Mouse (Mus musculus) heart, adult 2 months (tissue): ENCODE results near the gene Ston1. TPM values are rescaled to one million over a fixed set of nuclear protein-coding genes. Genes with fewer than 3 reads are reported as not detected.

Experiments
- DNase-seq, 2 experiments: peaks; one replicate each; pipeline ENCODE4 v3.0.0; 2021
- H3K27ac ChIP-seq: fragments of 200-600 bp; 2 replicates; pipeline ENCODE4 v1.8.1; 2022
- H3K27me3 ChIP-seq: fragments of 200-500 bp; 2 replicates; pipeline ENCODE4 v1.6.1; 2012; ENCODE audit warnings: mild to moderate bottlenecking, low read length, inconsistent platforms, mixed read lengths; ENCODE audit not compliant: control insufficient read depth, insufficient read depth
- H3K36me3 ChIP-seq: fragments of 200-500 bp; 2 replicates; pipeline ENCODE4 v1.6.1; 2012; ENCODE audit warnings: low read length, inconsistent platforms; ENCODE audit not compliant: control insufficient read depth, insufficient read depth
- H3K4me1 ChIP-seq: fragments of 200-500 bp; 2 replicates; pipeline ENCODE4 v1.6.1; 2011; ENCODE audit warnings: low read length; ENCODE audit not compliant: control insufficient read depth, insufficient read depth
- H3K4me3 ChIP-seq: fragments of 200-600 bp; 2 replicates; pipeline ENCODE4 v1.8.1; 2022
- H3K79me2 ChIP-seq: fragments of 200-500 bp; replicated peaks from 2 replicates; pipeline ENCODE4 v1.6.1; 2012; ENCODE audit warnings: mild to moderate bottlenecking, inconsistent platforms, low read length, moderate library complexity, mixed read lengths; ENCODE audit not compliant: control insufficient read depth, insufficient read depth
- H3K9ac ChIP-seq: fragments of 200-500 bp; 2 replicates; pipeline ENCODE4 v1.6.1; 2012; ENCODE audit warnings: low read depth, mild to moderate bottlenecking, control low read depth, inconsistent platforms, low read length, mixed read lengths
- CTCF ChIP-seq: fragments of 200-600 bp; IDR thresholded peaks from 2 replicates; pipeline ENCODE4 v1.8.1; 2022; ENCODE audit warnings: antibody characterized with exemption, mild to moderate bottlenecking, moderate library complexity
- EP300 ChIP-seq: fragments of 200-500 bp; IDR thresholded peaks from 2 replicates; pipeline ENCODE4 v1.6.1; 2011; ENCODE audit warnings: low read depth, low read length, control low read depth; ENCODE audit not compliant: insufficient read depth
- POLR2A ChIP-seq: fragments of 200-500 bp; IDR thresholded peaks from 2 replicates; pipeline ENCODE4 v1.6.1; 2011; ENCODE audit warnings: mild to moderate bottlenecking, low read depth, low read length, control low read depth; ENCODE audit not compliant: insufficient read depth
- WGBS: fragments of 180-500 bp; shearing (Covaris S2); methylation state at CpG from one replicate; pipeline ENCODE4 v1.1.7; 2018; 5-methylcytosine and 5-hydroxymethylcytosine counted together
- intact Hi-C: fragments of 180-260 bp; cut with DNase I; formaldehyde crosslinking; loops from one replicate; pipeline ENCODE4 v1.15.1; 2025
- polyA plus RNA-seq: library from polyadenylated mRNA; depleted of rRNA; stranded (reverse); fragments of >200 nt; gene quantifications from 2 replicates; pipeline ENCODE4 v1.2.3, GENCODE M21; 2012
- total RNA-seq, 2 experiments: library from RNA; stranded (reverse); gene quantifications; 2 replicates each; pipeline ENCODE4 v1.2.3; 2021

The Ston1 gene
- total and polyA plus RNA-seq, 3 experiments: 9.4 to 21.8 (median 18.9) TPM

DNA sequence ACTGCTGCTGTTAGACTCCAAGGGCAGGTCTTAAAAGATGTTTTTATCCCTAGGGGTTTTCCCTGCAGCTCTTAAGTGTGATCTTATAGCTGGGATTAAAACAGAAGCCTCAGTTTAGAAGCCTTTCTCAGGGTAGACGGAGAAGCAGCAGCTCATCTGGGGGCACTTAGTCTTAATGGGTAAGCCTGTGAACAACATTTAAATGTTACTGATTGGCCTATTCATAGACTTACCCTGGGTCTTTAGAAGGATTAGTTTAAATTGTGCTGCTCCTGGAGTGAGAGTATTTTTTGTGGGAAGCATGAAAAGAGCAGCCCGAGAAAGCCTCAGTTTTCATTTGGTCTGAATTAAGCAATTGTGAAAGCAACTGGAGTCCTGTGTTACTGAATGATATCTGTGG is 72.4 kb downstream of the Ston1 start:
- H3K4me3 ChIP-seq: no peak overlapping the region
- intact Hi-C loops: no loop called here
- WGBS: 82% methylated on average over 2 of the region's 2 CpGs
- H3K36me3 ChIP-seq: no peaks in the 10 kb centered on the region
- no peaks in the 10 kb centered on the region for H3K79me2 ChIP-seq
- no peak overlapping the region for H3K9ac ChIP-seq
- no peak for TF ChIP-seq POLR2A
- TF ChIP-seq CTCF: no peak
- no peak for TF ChIP-seq EP300
- H3K27ac ChIP-seq: no peak overlapping the region
- no peak for DNase-seq
- no peaks in the 10 kb centered on the region for H3K4me1 ChIP-seq
- H3K27me3 ChIP-seq: peaks cover 2% of the 10 kb centered on the region

DNA sequence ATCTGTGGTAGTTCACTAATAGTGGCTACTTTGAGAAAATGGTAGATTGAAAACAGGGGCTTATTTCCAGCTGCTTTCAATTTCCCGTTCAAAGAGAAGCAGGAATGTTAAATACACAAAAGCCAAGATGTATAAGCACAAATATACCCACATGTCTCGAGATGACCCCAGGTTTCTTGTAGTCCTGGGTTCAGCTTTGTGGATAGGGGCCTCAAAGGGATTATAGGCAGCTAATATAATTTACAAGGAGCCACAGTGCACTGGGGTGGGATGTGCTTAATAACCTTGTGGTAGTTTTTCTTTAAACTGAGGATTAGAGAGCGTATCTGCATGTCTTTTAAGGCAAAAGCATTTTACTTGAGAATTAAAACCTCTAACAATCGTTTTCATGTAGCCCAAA is 73.3 kb downstream of the Ston1 start:
- intact Hi-C loops: no loop called here
- no peak overlapping the region for H3K27ac ChIP-seq
- no peak for DNase-seq
- H3K36me3 ChIP-seq: no peaks in the 10 kb centered on the region
- no peak overlapping the region for H3K4me3 ChIP-seq
- no peaks in the 10 kb centered on the region for H3K4me1 ChIP-seq
- no peak for TF ChIP-seq CTCF
- no peak for TF ChIP-seq EP300
- TF ChIP-seq POLR2A: no peak
- H3K79me2 ChIP-seq: no peaks in the 10 kb centered on the region
- H3K9ac ChIP-seq: no peak overlapping the region
- H3K27me3 ChIP-seq: peaks cover 2% of the 10 kb centered on the region
- WGBS: 67% methylated on average over 4 of the region's 4 CpGs

- intact Hi-C loops: no loop called here
- WGBS: 87% methylated on average over 23 of the region's 23 CpGs
Observed at GRCm38 (mm10) chr17:88675310-88676309, 78.1 kb downstream of the Ston1 start.

GRCm38 (mm10) chr17:88688226-88688625 is 90.7 kb downstream of the Ston1 start:
- Histone ChIP-seq H3K4me1 (no peaks in the 10 kb centered on the region), H3K79me2 (no peaks in the 10 kb centered on the region), H3K27me3 (no peaks in the 10 kb centered on the region), H3K27ac (no peak overlapping the region), H3K9ac (no peak overlapping the region), H3K4me3 (no peak overlapping the region), H3K36me3 (no peaks in the 10 kb centered on the region)
- no peak for DNase-seq
- no peak for TF ChIP-seq CTCF
- TF ChIP-seq POLR2A: no peak
- TF ChIP-seq EP300: no peak
- 51% methylated on average over 11 of the region's 11 CpGs for WGBS
- intact Hi-C loops: no loop called here

More at GRCm38 (mm10) chr17:88675310-88676309, 78.1 kb downstream of the Ston1 start:
- no peaks in the 10 kb centered on the region for H3K4me1 ChIP-seq
- no peaks in the 10 kb centered on the region for H3K79me2 ChIP-seq
- no peak overlapping the region for H3K9ac ChIP-seq
- no peaks in the 10 kb centered on the region for H3K27me3 ChIP-seq
- H3K4me3 ChIP-seq: no peak overlapping the region
- DNase-seq: no peak
- no peak for TF ChIP-seq EP300
- no peak for TF ChIP-seq CTCF
- TF ChIP-seq POLR2A: no peak
- H3K27ac ChIP-seq: no peak overlapping the region
- H3K36me3 ChIP-seq: no peaks in the 10 kb centered on the region

DNA sequence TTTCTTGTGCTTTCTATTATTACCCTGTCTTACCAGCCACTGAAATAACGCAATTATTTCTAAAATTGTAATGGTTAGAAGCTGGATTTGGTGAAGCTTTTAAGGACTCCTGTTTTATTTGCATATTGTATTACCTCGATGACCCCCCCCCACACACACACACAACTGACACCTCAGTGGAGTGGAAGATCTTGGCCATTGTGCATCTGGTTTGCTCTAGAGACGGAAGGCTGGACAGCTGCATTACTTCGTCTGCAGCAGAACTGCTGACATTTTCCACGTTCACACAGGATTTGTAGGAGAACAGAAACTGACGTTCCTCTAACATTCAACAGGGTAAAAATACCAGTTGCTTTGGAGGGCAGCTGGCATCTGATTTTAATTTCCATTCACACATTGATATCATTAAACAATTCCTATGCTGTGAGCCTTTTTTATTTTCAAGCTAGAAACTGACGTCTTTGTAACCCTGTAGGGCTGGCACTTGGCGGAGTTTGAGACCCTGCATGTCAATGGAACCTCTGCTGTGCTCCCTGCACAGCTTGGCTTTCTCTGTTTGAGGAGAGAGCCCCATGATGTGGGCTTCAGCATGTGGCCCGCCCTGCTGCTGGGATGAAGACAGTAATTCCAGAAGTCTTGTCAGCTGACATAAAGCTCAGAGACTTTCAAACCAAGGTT is 99.3 kb downstream of the Ston1 start:
- no peak overlapping the region for H3K9ac ChIP-seq
- H3K4me3 ChIP-seq: no peak overlapping the region
- TF ChIP-seq EP300 (no peak), CTCF (no peak), POLR2A (no peak)
- 59% methylated on average over 9 of the region's 9 CpGs for WGBS
- intact Hi-C loops: no loop called here
- no peak for DNase-seq
- H3K4me1 ChIP-seq: no peaks in the 10 kb centered on the region
- H3K27me3 ChIP-seq: no peaks in the 10 kb centered on the region
- no peaks in the 10 kb centered on the region for H3K36me3 ChIP-seq
- H3K27ac ChIP-seq: no peak overlapping the region
- H3K79me2 ChIP-seq: no peaks in the 10 kb centered on the region

DNA sequence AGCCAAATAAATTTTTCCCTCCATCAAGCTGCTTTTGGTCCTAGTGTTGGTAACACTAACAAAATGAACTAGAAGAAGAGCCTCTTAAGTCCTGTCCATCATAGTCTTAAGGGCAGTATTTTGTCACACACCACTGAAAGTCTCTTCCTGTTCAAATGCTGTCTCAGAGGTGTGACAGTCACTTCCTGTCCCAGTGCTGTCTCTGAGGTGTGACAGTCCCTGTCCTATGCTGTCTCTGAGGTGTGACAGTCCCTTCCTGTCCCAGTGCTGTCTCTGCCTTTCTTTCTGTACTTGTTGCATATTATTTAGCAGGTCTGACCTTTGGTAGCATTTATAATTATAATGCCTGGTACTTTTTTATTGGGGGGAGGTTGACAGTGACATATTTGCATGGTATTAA is 103.4 kb downstream of the Ston1 start:
- intact Hi-C loops: no loop called here
- TF ChIP-seq CTCF: no peak
- no peak for TF ChIP-seq EP300
- TF ChIP-seq POLR2A: no peak

More for the DNA sequence above, 103.4 kb downstream of the Ston1 start:
- no peak overlapping the region for H3K4me3 ChIP-seq
- no peaks in the 10 kb centered on the region for H3K79me2 ChIP-seq
- H3K4me1 ChIP-seq: no peaks in the 10 kb centered on the region
- no peak for DNase-seq
- H3K36me3 ChIP-seq: no peaks in the 10 kb centered on the region
- H3K9ac ChIP-seq: no peak overlapping the region
- no peaks in the 10 kb centered on the region for H3K27me3 ChIP-seq
- H3K27ac ChIP-seq: no peak overlapping the region
